Mouse (Mus musculus): Measurements from ENCODE around the gene 4430402I18Rik.

DNA sequence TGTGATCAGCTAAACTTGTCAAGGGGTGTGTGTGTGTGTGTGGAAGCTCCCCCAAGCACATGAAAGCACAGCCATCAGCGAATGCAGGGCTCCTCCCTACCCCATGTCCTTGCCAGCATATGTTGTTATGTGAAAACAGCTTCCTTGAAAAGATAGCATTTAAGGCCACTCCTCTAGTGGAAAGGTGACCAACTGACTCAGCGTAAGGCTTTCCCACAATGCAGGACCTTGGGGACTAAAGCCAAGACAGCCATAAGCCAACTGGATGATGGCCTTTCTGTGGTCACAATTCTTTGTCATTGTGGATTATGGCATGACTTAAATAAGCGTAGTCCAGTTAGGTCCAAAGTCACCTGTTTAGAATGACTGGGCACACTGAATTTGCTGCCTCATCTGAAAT lies 32.7 kb downstream of the 4430402I18Rik start:
- TF ChIP-seq CTCF (IDR thresholded peaks at IDR 0.05; ENCODE audit: borderline replicate concordance, control insufficient read depth, extremely low read depth, insufficient read depth, low read length, poor library complexity) = no peak
- no peak for TF ChIP-seq POLR2A (IDR thresholded peaks at IDR 0.05; ENCODE audit: control insufficient read depth, extremely low read depth, insufficient read depth, low read length, poor library complexity)

Data from thymus, adult 2 months (tissue).